Mouse (Mus musculus): ENCODE measurements around the gene Btla. TPM values are rescaled to one million over a fixed set of nuclear protein-coding genes. Genes with fewer than 3 reads are reported as not detected.

The Btla gene
- polyA plus RNA-seq, 1 experiment from 2014 or later, result 0.06 TPM

DNA sequence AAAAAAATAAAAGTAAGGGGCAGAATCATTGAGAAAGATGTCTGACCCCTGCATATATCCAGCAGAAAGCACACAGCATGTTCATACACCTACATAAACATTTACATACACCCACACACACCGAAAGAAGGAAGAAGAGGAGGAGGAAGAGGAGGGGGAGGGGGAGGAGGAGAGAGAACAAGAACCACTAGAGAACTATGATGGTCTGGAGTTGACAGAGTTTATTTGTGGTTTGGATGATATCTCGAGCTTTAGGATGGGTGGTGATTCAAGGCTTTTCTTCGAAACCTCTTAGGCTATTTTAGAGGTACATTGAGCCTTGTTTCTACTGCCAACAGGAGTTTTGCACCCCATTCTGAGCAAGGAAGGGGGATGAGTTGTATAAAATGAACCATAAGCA, 1.3 kb upstream of the Btla start:
- Histone ChIP-seq H3K4me1 (replicated peaks; ENCODE audit: control insufficient read depth, insufficient read depth, low read length) (no peaks in the 10 kb centered on the region), H3K9me3 (ENCODE audit: control insufficient read depth, low read length) (no peaks in the 10 kb centered on the region), H3K9ac (replicated peaks; ENCODE audit: low read depth, low read length) (no peak overlapping the region), H3K4me2 (ENCODE audit: low read length) (no peak overlapping the region), H3K4me3 (replicated peaks; ENCODE audit: low read length) (no peak overlapping the region), H3K27me3 (replicated peaks; ENCODE audit: control insufficient read depth, insufficient read depth, low read length) (no peaks in the 10 kb centered on the region), H3K36me3 (ENCODE audit: control insufficient read depth, insufficient read depth) (no peaks in the 10 kb centered on the region), H3K27ac (ENCODE audit: low read length) (no peak overlapping the region)
- ATAC-seq, result no peak
- WGBS, result 85% methylated on average over 3 of the region's 3 CpGs

DNA sequence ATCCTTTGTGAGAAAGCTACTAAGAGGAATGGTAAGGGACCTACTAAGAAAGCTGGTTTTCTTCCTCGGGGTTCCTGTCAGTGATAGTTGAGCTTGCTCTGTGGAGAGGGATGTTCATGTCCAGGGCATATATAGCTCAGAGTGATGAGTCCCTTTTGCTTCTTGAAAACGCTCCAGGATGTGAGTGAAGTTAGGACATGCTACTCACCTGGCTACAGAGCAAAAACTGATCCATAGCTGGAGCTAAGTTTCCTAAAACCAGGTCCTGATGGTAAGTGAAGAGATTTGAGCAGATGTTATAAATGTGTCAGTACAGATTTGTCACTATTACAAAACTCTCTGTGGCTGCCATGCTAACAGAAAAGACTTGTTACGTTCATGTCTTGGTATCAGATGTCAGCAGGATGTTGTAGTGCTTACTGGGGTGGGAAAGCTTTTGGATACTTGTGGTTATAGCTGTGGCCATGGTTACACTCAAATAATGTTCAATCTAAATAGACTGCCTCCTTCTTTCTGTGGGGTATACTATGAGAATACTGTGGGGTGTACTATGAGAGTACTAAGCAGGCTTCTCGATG, 405 bp downstream of the Btla start:
- Histone ChIP-seq H3K4me1 (replicated peaks; ENCODE audit: control insufficient read depth, insufficient read depth, low read length) (no peaks in the 10 kb centered on the region), H3K9ac (replicated peaks; ENCODE audit: low read depth, low read length) (no peak overlapping the region), H3K27me3 (replicated peaks; ENCODE audit: control insufficient read depth, insufficient read depth, low read length) (no peaks in the 10 kb centered on the region), H3K4me2 (ENCODE audit: low read length) (no peak overlapping the region), H3K27ac (ENCODE audit: low read length) (no peak overlapping the region), H3K9me3 (ENCODE audit: control insufficient read depth, low read length) (no peaks in the 10 kb centered on the region), H3K4me3 (replicated peaks; ENCODE audit: low read length) (no peak overlapping the region), H3K36me3 (ENCODE audit: control insufficient read depth, insufficient read depth) (no peaks in the 10 kb centered on the region)
- no peak for ATAC-seq
- 64% methylated on average over 4 of the region's 4 CpGs for whole genome bisulfite sequencing

GRCm38 (mm10) chr16:45227002-45227401, 2.9 kb downstream of the Btla start:
- no peak overlapping the region for H3K4me2 ChIP-seq (ENCODE audit: low read length)
- no peaks in the 10 kb centered on the region for H3K9me3 ChIP-seq (ENCODE audit: control insufficient read depth, low read length)
- 32% methylated on average over 1 of the region's 1 CpGs for WGBS
- no peaks in the 10 kb centered on the region for H3K36me3 ChIP-seq (ENCODE audit: control insufficient read depth, insufficient read depth)
- H3K27ac ChIP-seq (ENCODE audit: low read length), result no peak overlapping the region
- H3K4me3 ChIP-seq (replicated peaks; ENCODE audit: low read length), result no peak overlapping the region
- H3K9ac ChIP-seq (replicated peaks; ENCODE audit: low read depth, low read length), result no peak overlapping the region
- no peaks in the 10 kb centered on the region for H3K27me3 ChIP-seq (replicated peaks; ENCODE audit: control insufficient read depth, insufficient read depth, low read length)
- no peak for ATAC-seq
- H3K4me1 ChIP-seq (replicated peaks; ENCODE audit: control insufficient read depth, insufficient read depth, low read length), result no peaks in the 10 kb centered on the region

DNA sequence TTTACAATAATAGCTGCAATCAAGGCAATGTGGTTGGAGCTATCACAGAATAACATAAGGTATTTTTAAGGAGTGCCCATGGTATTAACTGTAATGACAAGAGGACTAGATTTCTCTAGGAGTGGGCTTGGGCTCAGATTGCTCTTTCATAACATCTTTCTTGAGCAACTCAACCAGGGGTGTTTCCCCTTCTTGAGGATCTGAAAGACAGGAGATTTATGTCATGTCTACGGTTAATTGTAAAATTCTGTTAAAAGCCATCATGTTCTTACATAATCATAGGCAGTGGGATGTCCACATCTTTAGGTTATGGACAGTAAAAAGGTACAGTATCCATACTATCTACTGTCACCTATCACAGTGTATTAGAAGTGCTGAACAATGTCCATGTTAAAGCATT, 7.2 kb downstream of the Btla start:
- no peak overlapping the region for H3K9ac ChIP-seq (replicated peaks; ENCODE audit: low read depth, low read length)
- no peak overlapping the region for H3K27ac ChIP-seq (ENCODE audit: low read length)
- no peaks in the 10 kb centered on the region for H3K36me3 ChIP-seq (ENCODE audit: control insufficient read depth, insufficient read depth)
- no peak overlapping the region for H3K4me3 ChIP-seq (replicated peaks; ENCODE audit: low read length)
- H3K9me3 ChIP-seq (ENCODE audit: control insufficient read depth, low read length), result no peaks in the 10 kb centered on the region
- WGBS, result 95% methylated on average over 1 of the region's 1 CpGs
- H3K4me2 ChIP-seq (ENCODE audit: low read length), result no peak overlapping the region
- no peaks in the 10 kb centered on the region for H3K27me3 ChIP-seq (replicated peaks; ENCODE audit: control insufficient read depth, insufficient read depth, low read length)
- no peaks in the 10 kb centered on the region for H3K4me1 ChIP-seq (replicated peaks; ENCODE audit: control insufficient read depth, insufficient read depth, low read length)
- no peak for ATAC-seq

DNA sequence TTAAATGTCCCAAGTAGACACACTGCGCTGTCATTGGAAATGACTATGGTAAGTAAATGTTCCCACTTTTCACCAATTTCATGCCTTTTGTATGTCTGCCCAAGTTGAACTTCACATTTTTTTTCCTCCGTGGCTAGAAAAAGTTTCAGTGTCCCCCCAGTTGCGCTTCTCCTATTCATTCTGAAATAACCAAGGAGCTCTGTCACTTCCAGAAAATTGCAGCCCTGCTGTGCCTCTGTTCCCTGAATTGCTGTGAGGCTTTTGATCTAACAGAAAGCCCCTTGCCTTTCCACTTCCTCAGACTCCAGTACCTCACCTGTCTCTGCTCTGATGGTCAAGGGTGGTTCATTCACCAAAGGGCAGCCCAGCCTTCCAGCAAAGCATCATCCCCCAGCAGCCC, 8.9 kb downstream of the Btla start:
- ATAC-seq, result no peak
- Histone ChIP-seq H3K9ac (replicated peaks; ENCODE audit: low read depth, low read length) (no peak overlapping the region), H3K36me3 (ENCODE audit: control insufficient read depth, insufficient read depth) (no peaks in the 10 kb centered on the region), H3K4me3 (replicated peaks; ENCODE audit: low read length) (no peak overlapping the region), H3K27me3 (replicated peaks; ENCODE audit: control insufficient read depth, insufficient read depth, low read length) (no peaks in the 10 kb centered on the region), H3K9me3 (ENCODE audit: control insufficient read depth, low read length) (no peaks in the 10 kb centered on the region), H3K27ac (ENCODE audit: low read length) (no peak overlapping the region), H3K4me2 (ENCODE audit: low read length) (no peak overlapping the region), H3K4me1 (replicated peaks; ENCODE audit: control insufficient read depth, insufficient read depth, low read length) (no peaks in the 10 kb centered on the region)
- 67% methylated on average over 3 of the region's 3 CpGs for WGBS

GRCm38 (mm10) chr16:45242700-45243099, 18.6 kb downstream of the Btla start:
- Histone ChIP-seq H3K27ac (ENCODE audit: low read length) (no peak overlapping the region), H3K36me3 (ENCODE audit: control insufficient read depth, insufficient read depth) (no peaks in the 10 kb centered on the region), H3K4me2 (ENCODE audit: low read length) (no peak overlapping the region), H3K4me1 (replicated peaks; ENCODE audit: control insufficient read depth, insufficient read depth, low read length) (0 out of 2 replicates have a peak, but pooled peaks cover 2% of the 10 kb centered on the region), H3K9me3 (ENCODE audit: control insufficient read depth, low read length) (no peaks in the 10 kb centered on the region), H3K4me3 (replicated peaks; ENCODE audit: low read length) (no peak overlapping the region), H3K27me3 (replicated peaks; ENCODE audit: control insufficient read depth, insufficient read depth, low read length) (no peaks in the 10 kb centered on the region), H3K9ac (replicated peaks; ENCODE audit: low read depth, low read length) (no peak overlapping the region)
- no peak for ATAC-seq
- WGBS, result 55% methylated on average over 1 of the region's 1 CpGs

- Histone ChIP-seq H3K9me3 (ENCODE audit: control insufficient read depth, low read length) (no peaks in the 10 kb centered on the region), H3K4me3 (replicated peaks; ENCODE audit: low read length) (no peak overlapping the region), H3K9ac (replicated peaks; ENCODE audit: low read depth, low read length) (no peak overlapping the region), H3K4me1 (replicated peaks; ENCODE audit: control insufficient read depth, insufficient read depth, low read length) (0 out of 2 replicates have a peak, but pooled peaks cover 2% of the 10 kb centered on the region), H3K4me2 (ENCODE audit: low read length) (no peak overlapping the region), H3K27ac (ENCODE audit: low read length) (no peak overlapping the region), H3K36me3 (ENCODE audit: control insufficient read depth, insufficient read depth) (no peaks in the 10 kb centered on the region), H3K27me3 (replicated peaks; ENCODE audit: control insufficient read depth, insufficient read depth, low read length) (no peaks in the 10 kb centered on the region)
- peak; percentile 28; the same call in 1 of the 2 replicates for ATAC-seq
- WGBS, result 2% methylated on average over 3 of the region's 3 CpGs
These were observed 20.9 kb downstream of the Btla start for GRCm38 (mm10) chr16:45244930-45245472.

GRCm38 (mm10) chr16:45249761-45250160, 25.6 kb downstream of the Btla start:
- H3K36me3 ChIP-seq (ENCODE audit: control insufficient read depth, insufficient read depth), result no peaks in the 10 kb centered on the region
- H3K27me3 ChIP-seq (replicated peaks; ENCODE audit: control insufficient read depth, insufficient read depth, low read length), result no peaks in the 10 kb centered on the region
- peaks cover 6% of the 10 kb centered on the region; the same call in 1 of the 2 replicates for H3K4me1 ChIP-seq (replicated peaks; ENCODE audit: control insufficient read depth, insufficient read depth, low read length)
- no peak overlapping the region for H3K9ac ChIP-seq (replicated peaks; ENCODE audit: low read depth, low read length)
- no peak overlapping the region for H3K27ac ChIP-seq (ENCODE audit: low read length)
- WGBS, result 63% methylated on average over 2 of the region's 2 CpGs
- ATAC-seq, result no peak
- no peak overlapping the region for H3K4me2 ChIP-seq (ENCODE audit: low read length)
- no peaks in the 10 kb centered on the region for H3K9me3 ChIP-seq (ENCODE audit: control insufficient read depth, low read length)
- no peak overlapping the region for H3K4me3 ChIP-seq (replicated peaks; ENCODE audit: low read length)

DNA sequence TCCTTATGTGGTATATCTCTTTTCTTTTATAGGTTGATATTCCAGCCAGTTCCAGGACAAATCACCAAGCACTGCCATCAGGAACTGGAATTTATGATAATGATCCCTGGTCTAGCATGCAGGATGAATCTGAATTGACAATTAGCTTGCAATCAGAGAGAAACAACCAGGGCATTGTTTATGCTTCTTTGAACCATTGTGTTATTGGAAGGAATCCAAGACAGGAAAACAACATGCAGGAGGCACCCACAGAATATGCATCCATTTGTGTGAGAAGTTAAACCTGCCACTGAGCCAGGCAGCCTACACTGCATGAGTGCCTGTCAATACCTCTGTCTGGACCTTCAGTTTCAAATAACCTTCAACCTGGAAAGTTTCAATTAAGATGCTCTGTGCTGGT, 26.2 kb downstream of the Btla start:
- no peaks in the 10 kb centered on the region for H3K9me3 ChIP-seq (ENCODE audit: control insufficient read depth, low read length)
- H3K9ac ChIP-seq (replicated peaks; ENCODE audit: low read depth, low read length), result no peak overlapping the region
- no peak overlapping the region for H3K4me2 ChIP-seq (ENCODE audit: low read length)
- no peak overlapping the region for H3K4me3 ChIP-seq (replicated peaks; ENCODE audit: low read length)
- no peak overlapping the region for H3K27ac ChIP-seq (ENCODE audit: low read length)
- no peaks in the 10 kb centered on the region for H3K36me3 ChIP-seq (ENCODE audit: control insufficient read depth, insufficient read depth)
- no peaks in the 10 kb centered on the region for H3K27me3 ChIP-seq (replicated peaks; ENCODE audit: control insufficient read depth, insufficient read depth, low read length)
- peaks cover 4% of the 10 kb centered on the region; the same call in 1 of the 2 replicates for H3K4me1 ChIP-seq (replicated peaks; ENCODE audit: control insufficient read depth, insufficient read depth, low read length)
- 0 out of 2 replicates have a peak, but pooled peaks have one; percentile 28 for ATAC-seq

All from forebrain, embryonic 16.5 days (tissue).